In genomic region chr16:8781191-8781590, GRCm38 (mm10) we compare ENCODE assay signal across 26 mouse cellular contexts. TPM values are rescaled to one million over a fixed set of nuclear protein-coding genes. Genes with fewer than 3 reads are reported as not detected.
DNase-seq lines count a peak whose midpoint lies in the region; ATAC-seq and TF ChIP-seq lines count a peak whose summit lies in the region.
"Had no signal": no experiment of that assay in that cellular context is flagged by ENCODE, and none has a peak within 500 bp of the region (broad histone marks: within the 10 kb centered on the region; RNA-seq: fewer than 3 reads in every experiment).

No protein-coding gene starts in this region.

- no peak overlapping the region for H3K9ac ChIP-seq in embryonic facial prominence, embryonic 11.5 days (replicated peaks; ENCODE audit: low read length)
- H3K9ac ChIP-seq in MEL (ENCODE audit: control insufficient read depth, low read depth, low read length, poor library complexity, severe bottlenecking): peak overlapping the region; percentile 48; the same call in 1 of the 2 replicates
- H3K9ac ChIP-seq in liver, embryonic 12.5 days: no peak overlapping the region
- H3K9ac ChIP-seq in heart, embryonic 12.5 days: no peak overlapping the region
- H3K9ac ChIP-seq: heart, embryonic 15.5 days; hindbrain, embryonic 14.5 days; lung, embryonic 15.5 days; midbrain, embryonic 15.5 days; neural tube, embryonic 12.5 days; stomach, embryonic 15.5 days had no signal

- 71% methylated on average over 6 of the region's 6 CpGs for WGBS in embryonic facial prominence, embryonic 11.5 days
- WGBS in embryonic facial prominence, embryonic 10.5 days: 69% methylated on average over 6 of the region's 6 CpGs
- WGBS in liver, embryonic 12.5 days (ENCODE audit: insufficient replicate concordance): 57% methylated on average over 6 of the region's 6 CpGs
- WGBS in heart, embryonic 12.5 days: 55% methylated on average over 6 of the region's 6 CpGs

- peak; percentile 44; the same call in 1 of the 2 replicates for ATAC-seq in embryonic facial prominence, embryonic 11.5 days (replicated peaks; ENCODE audit: insufficient number of reproducible peaks, low FRiP score, low TSS enrichment, low read depth)
- peak; percentile 84 for ATAC-seq in liver, embryonic 12.5 days
- ATAC-seq in megakaryocyte-erythroid progenitor cell, adult 5-6 weeks (replicated peaks; ENCODE audit: low FRiP score, low TSS enrichment, poor library complexity, severe bottlenecking): peak; percentile 66; the same call in 1 of the 2 replicates
- no peak for ATAC-seq in heart, embryonic 12.5 days (ENCODE audit: insufficient number of reproducible peaks, low FRiP score)
- ATAC-seq: midbrain, embryonic 15.5 days had no signal

- TF ChIP-seq EP300 in MEL (IDR thresholded peaks at IDR 0.05; ENCODE audit: low read depth in 1 of 2, low read length in 2 of 2): no peak

- no peaks in the 10 kb centered on the region for H3K9me3 ChIP-seq in embryonic facial prominence, embryonic 11.5 days (replicated peaks; ENCODE audit: control insufficient read depth, low read length)
- H3K9me3 ChIP-seq in embryonic facial prominence, embryonic 10.5 days: no peaks in the 10 kb centered on the region
- no peaks in the 10 kb centered on the region for H3K9me3 ChIP-seq in MEL (replicated peaks; ENCODE audit: insufficient read depth, low read length)
- H3K9me3 ChIP-seq in liver, embryonic 12.5 days (replicated peaks): no peaks in the 10 kb centered on the region
- H3K9me3 ChIP-seq in heart, embryonic 12.5 days (replicated peaks): no peaks in the 10 kb centered on the region
- H3K9me3 ChIP-seq: forebrain, embryonic 10.5 days; G1E; heart, embryonic 15.5 days; lung, embryonic 15.5 days; megakaryocyte, embryonic 14.5 days; midbrain, embryonic 15.5 days; neural tube, embryonic 12.5 days; stomach, embryonic 15.5 days had no signal

- TF ChIP-seq CTCF in MEL (IDR thresholded peaks at IDR 0.05 in 2 of 3, conservative IDR thresholded peaks at IDR 0.05 in 1 of 3; ENCODE audit: control insufficient read depth in 1 of 3, insufficient read depth in 1 of 3, low read depth in 2 of 3, low read length in 3 of 3, poor library complexity in 1 of 3, severe bottlenecking in 1 of 3): no peak

- no peak overlapping the region for H3K4me3 ChIP-seq in embryonic facial prominence, embryonic 11.5 days (ENCODE audit: low read depth, low read length)
- H3K4me3 ChIP-seq in embryonic facial prominence, embryonic 10.5 days: no peak overlapping the region
- H3K4me3 ChIP-seq in MEL (ENCODE audit: control insufficient read depth in 1 of 2, insufficient read depth in 1 of 2, low read depth in 2 of 2, low read length in 2 of 2): peak overlapping the region; percentile 28 to 64
- no peak overlapping the region for H3K4me3 ChIP-seq in liver, embryonic 12.5 days
- H3K4me3 ChIP-seq in heart, embryonic 12.5 days: no peak overlapping the region
- H3K4me3 ChIP-seq: forebrain, embryonic 10.5 days; gastrocnemius, adult 2 months; heart, embryonic 15.5 days; left cerebral cortex, adult 2 months; lung, embryonic 15.5 days; megakaryocyte, embryonic 14.5 days; midbrain, embryonic 15.5 days; neural tube, embryonic 12.5 days; stomach, embryonic 15.5 days had no signal

- no peak for DNase-seq in embryonic facial prominence, embryonic 11.5 days (ENCODE audit: low spot score)
- no peak for DNase-seq in embryonic facial prominence, embryonic 10.5 days (ENCODE audit: low spot score)
- peak; percentile 85 for DNase-seq in MEL (ENCODE audit: low read depth, low spot score)
- no peak for DNase-seq in spleen, postnatal 4 days (ENCODE audit: low spot score in 2 of 2)
- DNase-seq in spleen, postnatal 14 days (ENCODE audit: low spot score in 2 of 2): no peak
- DNase-seq: adrenal gland, postnatal 25 days; cerebellum, adult 9-11 months; gastrocnemius, adult 2 months; heart, postnatal 36 days; kidney, postnatal 25 days; lung, postnatal 36 days; retina, postnatal 1 day; thymus, postnatal 25 days had no signal

- no peaks in the 10 kb centered on the region for H3K36me3 ChIP-seq in embryonic facial prominence, embryonic 11.5 days (replicated peaks; ENCODE audit: control insufficient read depth, insufficient read depth, low read depth, low read length)
- H3K36me3 ChIP-seq in embryonic facial prominence, embryonic 10.5 days (replicated peaks): no peaks in the 10 kb centered on the region
- peaks cover 0 to 11% of the 10 kb centered on the region in 2 experiments; a peak in 2 of 4 replicates for H3K36me3 ChIP-seq in MEL (ENCODE audit: control insufficient read depth in 1 of 2, insufficient read depth in 2 of 2, low read length in 2 of 2)
- H3K36me3 ChIP-seq in liver, embryonic 12.5 days: no peaks in the 10 kb centered on the region
- H3K36me3 ChIP-seq in heart, embryonic 12.5 days: no peaks in the 10 kb centered on the region
- H3K36me3 ChIP-seq: forebrain, embryonic 10.5 days; G1E; heart, embryonic 15.5 days; lung, embryonic 15.5 days; midbrain, embryonic 15.5 days; neural tube, embryonic 12.5 days; stomach, embryonic 15.5 days had no signal

- no peaks in the 10 kb centered on the region for H3K79me2 ChIP-seq in MEL (ENCODE audit: control insufficient read depth, insufficient read depth, low read length, poor library complexity)

- H3K4me2 ChIP-seq in embryonic facial prominence, embryonic 11.5 days (ENCODE audit: low read depth, low read length): no peak overlapping the region
- peak overlapping the region; percentile 30 for H3K4me2 ChIP-seq in liver, embryonic 12.5 days
- no peak overlapping the region for H3K4me2 ChIP-seq in heart, embryonic 12.5 days
- H3K4me2 ChIP-seq: heart, embryonic 15.5 days; hindbrain, embryonic 14.5 days; lung, embryonic 15.5 days; midbrain, embryonic 15.5 days; neural tube, embryonic 12.5 days; stomach, embryonic 15.5 days had no signal

- H3K27ac ChIP-seq in embryonic facial prominence, embryonic 11.5 days (replicated peaks; ENCODE audit: low read depth, low read length): no peak overlapping the region
- no peak overlapping the region for H3K27ac ChIP-seq in embryonic facial prominence, embryonic 10.5 days (replicated peaks)
- H3K27ac ChIP-seq in MEL (ENCODE audit: control insufficient read depth, low read depth, low read length): no peak overlapping the region
- no peak overlapping the region for H3K27ac ChIP-seq in liver, embryonic 12.5 days
- no peak overlapping the region for H3K27ac ChIP-seq in heart, embryonic 12.5 days (ENCODE audit: poor library complexity, severe bottlenecking)
- H3K27ac ChIP-seq: forebrain, embryonic 10.5 days; gastrocnemius, adult 2 months; heart, embryonic 15.5 days; hindbrain, embryonic 14.5 days; left cerebral cortex, adult 2 months; lung, embryonic 15.5 days; midbrain, embryonic 15.5 days; neural tube, embryonic 12.5 days; stomach, embryonic 15.5 days had no signal

- no peak for TF ChIP-seq RAD21 in MEL (IDR thresholded peaks at IDR 0.05; ENCODE audit: low read depth, low read length)

- TF ChIP-seq POLR2A in MEL (IDR thresholded peaks at IDR 0.05; ENCODE audit: control insufficient read depth in 1 of 2, insufficient read depth in 1 of 2, low read depth in 1 of 2, low read length in 2 of 2, poor library complexity in 1 of 2): no peak

- no peaks in the 10 kb centered on the region for H3K27me3 ChIP-seq in embryonic facial prominence, embryonic 11.5 days (ENCODE audit: control insufficient read depth, insufficient read depth, low read length)
- no peaks in the 10 kb centered on the region for H3K27me3 ChIP-seq in embryonic facial prominence, embryonic 10.5 days (replicated peaks; ENCODE audit: low read depth, poor library complexity, severe bottlenecking)
- no peaks in the 10 kb centered on the region for H3K27me3 ChIP-seq in MEL (ENCODE audit: control insufficient read depth in 1 of 2, insufficient read depth in 2 of 2, low read length in 2 of 2)
- H3K27me3 ChIP-seq in liver, embryonic 12.5 days (replicated peaks): no peaks in the 10 kb centered on the region
- no peaks in the 10 kb centered on the region for H3K27me3 ChIP-seq in heart, embryonic 12.5 days (replicated peaks)
- H3K27me3 ChIP-seq: heart, embryonic 15.5 days; lung, embryonic 15.5 days; megakaryocyte, embryonic 14.5 days; midbrain, embryonic 15.5 days; neural tube, embryonic 12.5 days; stomach, embryonic 15.5 days had no signal

- no peaks in the 10 kb centered on the region for H3K4me1 ChIP-seq in embryonic facial prominence, embryonic 11.5 days (ENCODE audit: control insufficient read depth, insufficient read depth, low read length)
- no peaks in the 10 kb centered on the region for H3K4me1 ChIP-seq in embryonic facial prominence, embryonic 10.5 days
- peaks cover 12 to 17% of the 10 kb centered on the region in 2 experiments for H3K4me1 ChIP-seq in MEL (ENCODE audit: control insufficient read depth in 1 of 2, insufficient read depth in 2 of 2, low read length in 2 of 2)
- H3K4me1 ChIP-seq in liver, embryonic 12.5 days: peaks cover 22% of the 10 kb centered on the region
- H3K4me1 ChIP-seq in heart, embryonic 12.5 days (replicated peaks): 0 out of 2 replicates have a peak, but pooled peaks cover 2% of the 10 kb centered on the region
- H3K4me1 ChIP-seq: forebrain, embryonic 10.5 days; heart, embryonic 15.5 days; lung, embryonic 15.5 days; midbrain, embryonic 15.5 days; neural tube, embryonic 12.5 days had no signal

RNA-seq across cellular contexts. Expression of gene Usp7, which starts 10.9 kb away (rescaled TPM):
- 34.9 and 40.2 TPM in 2 replicates for polyA plus RNA-seq in embryonic facial prominence, embryonic 11.5 days (2014; fragmentation: Nextera tagmentation; extraction: Ambion mirVana)
- 29.2 and 31.6 TPM in 2 replicates for polyA plus RNA-seq in embryonic facial prominence, embryonic 10.5 days (2016; fragmentation: Nextera tagmentation; extraction: Ambion mirVana)
- 101 and 105 TPM in 2 replicates for total RNA-seq in MEL (2012; rRNA removed)
- polyA plus RNA-seq in MEL (2012; ENCODE audit: insufficient read depth in 1 of 2, insufficient read length in 2 of 2, low read depth in 1 of 2, low replicate concordance in 2 of 2, missing spikeins in 1 of 2): 100 to 1,000 TPM in 1 of 2 experiments, 10 to 100 TPM in 1; 94.2 to 425 TPM
- 32.9 and 33.5 TPM in 2 replicates for polyA plus RNA-seq in liver, embryonic 12.5 days (2016; fragmentation: Nextera tagmentation; extraction: Ambion mirVana)
- total RNA-seq in megakaryocyte-erythroid progenitor cell, adult 5-6 weeks (2014; fragmentation: Nextera tagmentation): 196 and 235 TPM in 2 replicates
- 202 and 222 TPM in 2 replicates for total RNA-seq in megakaryocyte-erythroid progenitor cell, adult 5-6 weeks (2017)
- 17.1 and 21.1 TPM in 2 replicates for polyA plus RNA-seq in heart, embryonic 12.5 days (2016; fragmentation: Nextera tagmentation; extraction: Ambion mirVana)

RNA-seq across cellular contexts. Expression of gene 1810013L24Rik, which starts 48.7 kb away (rescaled TPM):
- polyA plus RNA-seq in embryonic facial prominence, embryonic 11.5 days (2014; fragmentation: Nextera tagmentation; extraction: Ambion mirVana): 17.1 and 17.3 TPM in 2 replicates
- 19.2 and 19.9 TPM in 2 replicates for polyA plus RNA-seq in embryonic facial prominence, embryonic 10.5 days (2016; fragmentation: Nextera tagmentation; extraction: Ambion mirVana)
- total RNA-seq in MEL (2012; rRNA removed): 25.3 and 27.6 TPM in 2 replicates
- polyA plus RNA-seq in MEL (2012; ENCODE audit: insufficient read depth in 1 of 2, insufficient read length in 2 of 2, low read depth in 1 of 2, low replicate concordance in 2 of 2, missing spikeins in 1 of 2): 100 to 1,000 TPM in 1 of 2 experiments, 10 to 100 TPM in 1; 29.9 to 154 TPM
- polyA plus RNA-seq in liver, embryonic 12.5 days (2016; fragmentation: Nextera tagmentation; extraction: Ambion mirVana): 23.2 and 23.9 TPM in 2 replicates
- total RNA-seq in megakaryocyte-erythroid progenitor cell, adult 5-6 weeks (2014; fragmentation: Nextera tagmentation): 45.2 and 52.0 TPM in 2 replicates
- 45.7 and 54.5 TPM in 2 replicates for total RNA-seq in megakaryocyte-erythroid progenitor cell, adult 5-6 weeks (2017)
- polyA plus RNA-seq in heart, embryonic 12.5 days (2016; fragmentation: Nextera tagmentation; extraction: Ambion mirVana): 24.1 and 25.9 TPM in 2 replicates

Comparison
In these comparisons a context has a peak if more than half of its experiments do, and no peak if none do; other contexts are left out.
1. H3K4me3 ChIP-seq: peak in MEL (2 of 2); none in embryonic facial prominence, embryonic 11.5 days (single experiment), embryonic facial prominence, embryonic 10.5 days (single experiment), liver, embryonic 12.5 days (single experiment) and heart, embryonic 12.5 days (single experiment).